Mouse (Mus musculus) heart, embryonic 12.5 days (tissue): Measurements from ENCODE around the gene Fgf13. TPM values are rescaled to one million over a fixed set of nuclear protein-coding genes. Genes with fewer than 3 reads are reported as not detected.
A peak's percentile ranks its signal among the peaks of the same experiment; 100 is the strongest.

Experiments used
- ATAC-seq: fragments of 200-750 bp; cut with Nextera tagmentation; 2 replicates; pipeline ENCODE4 v1.8.0; 2017; ENCODE audit warnings: moderate TSS enrichment, moderate library complexity; ENCODE audit not compliant: insufficient number of reproducible peaks, low FRiP score
- H3K27ac ChIP-seq: fragments of 300-500 bp; sonication (generic); 2 replicates; pipeline ENCODE4 v1.5.1; 2016; ENCODE audit warnings: mild to moderate bottlenecking, moderate library complexity; ENCODE audit not compliant: poor library complexity, severe bottlenecking
- H3K27me3 ChIP-seq: fragments of 300-500 bp; sonication (generic); replicated peaks from 2 replicates; pipeline ENCODE4 v1.6.1; 2016; ENCODE audit warnings: mild to moderate bottlenecking, moderate library complexity
- H3K36me3 ChIP-seq: fragments of 300-500 bp; sonication (generic); 2 replicates; pipeline ENCODE4 v1.6.1; 2016; ENCODE audit warnings: mild to moderate bottlenecking, moderate library complexity
- H3K4me1 ChIP-seq: fragments of 300-500 bp; sonication (generic); replicated peaks from 2 replicates; pipeline ENCODE4 v1.6.1; 2016; ENCODE audit warnings: mild to moderate bottlenecking
- H3K4me2 ChIP-seq: fragments of 300-500 bp; sonication (generic); 2 replicates; pipeline ENCODE4 v1.6.1; 2016; ENCODE audit warnings: mild to moderate bottlenecking, moderate library complexity
- H3K4me3 ChIP-seq: fragments of 300-500 bp; sonication (generic); 2 replicates; pipeline ENCODE4 v1.5.1; 2016; ENCODE audit warnings: mild to moderate bottlenecking
- H3K9ac ChIP-seq: fragments of 300-500 bp; sonication (generic); 2 replicates; pipeline ENCODE4 v1.6.1; 2016; ENCODE audit warnings: mild to moderate bottlenecking, moderate library complexity
- H3K9me3 ChIP-seq: fragments of 300-500 bp; sonication (generic); replicated peaks from 2 replicates; pipeline ENCODE4 v1.6.1; 2016; ENCODE audit warnings: mild to moderate bottlenecking, moderate library complexity
- WGBS: fragments of 180-500 bp; shearing (Covaris S2); methylation state at CpG from one replicate; pipeline ENCODE4 v1.1.7; 2016; 5-methylcytosine and 5-hydroxymethylcytosine counted together
- polyA plus RNA-seq: library from polyadenylated mRNA; unstranded; fragments of >200 nt; fragmentation: Nextera tagmentation; extraction: Ambion mirVana; gene quantifications from 2 replicates; pipeline ENCODE4 v1.2.1, GENCODE M21; 2016

Fgf13 gene
- polyA plus RNA-seq, 1 experiment from 2014 or later, result 66.3 TPM

- Histone ChIP-seq H3K9ac (no peak overlapping the region), H3K27me3 (no peaks in the 10 kb centered on the region), H3K4me2 (no peak overlapping the region), H3K27ac (peak overlapping the region; percentile 78), H3K9me3 (no peaks in the 10 kb centered on the region), H3K4me1 (no peaks in the 10 kb centered on the region), H3K36me3 (no peaks in the 10 kb centered on the region), H3K4me3 (no peak overlapping the region)
- WGBS, result 40% methylated on average over 4 of the region's 4 CpGs
- no peak for ATAC-seq
Measured at GRCm38 (mm10) chrX:59182323-59182722, 385.5 kb downstream of the Fgf13 start.

GRCm38 (mm10) chrX:59179627-59180026 is 388.2 kb downstream of the Fgf13 start:
- no peak for ATAC-seq
- Histone ChIP-seq H3K9ac (no peak overlapping the region), H3K4me3 (no peak overlapping the region), H3K27ac (peak overlapping the region; percentile 71), H3K9me3 (no peaks in the 10 kb centered on the region), H3K4me1 (no peaks in the 10 kb centered on the region), H3K36me3 (no peaks in the 10 kb centered on the region), H3K4me2 (peak overlapping the region; percentile 39), H3K27me3 (no peaks in the 10 kb centered on the region)
- WGBS, result 62% methylated on average over 4 of the region's 4 CpGs

GRCm38 (mm10) chrX:59179081-59179596 is 388.7 kb downstream of the Fgf13 start:
- H3K9me3 ChIP-seq, result no peaks in the 10 kb centered on the region
- H3K27ac ChIP-seq, result peak overlapping the region; percentile 71
- WGBS, result 26% methylated on average over 3 of the region's 3 CpGs
- no peaks in the 10 kb centered on the region for H3K27me3 ChIP-seq
- H3K4me2 ChIP-seq, result peak overlapping the region; percentile 39
- no peak overlapping the region for H3K4me3 ChIP-seq
- H3K36me3 ChIP-seq, result no peaks in the 10 kb centered on the region
- ATAC-seq, result no peak
- no peak overlapping the region for H3K9ac ChIP-seq
- no peaks in the 10 kb centered on the region for H3K4me1 ChIP-seq

DNA sequence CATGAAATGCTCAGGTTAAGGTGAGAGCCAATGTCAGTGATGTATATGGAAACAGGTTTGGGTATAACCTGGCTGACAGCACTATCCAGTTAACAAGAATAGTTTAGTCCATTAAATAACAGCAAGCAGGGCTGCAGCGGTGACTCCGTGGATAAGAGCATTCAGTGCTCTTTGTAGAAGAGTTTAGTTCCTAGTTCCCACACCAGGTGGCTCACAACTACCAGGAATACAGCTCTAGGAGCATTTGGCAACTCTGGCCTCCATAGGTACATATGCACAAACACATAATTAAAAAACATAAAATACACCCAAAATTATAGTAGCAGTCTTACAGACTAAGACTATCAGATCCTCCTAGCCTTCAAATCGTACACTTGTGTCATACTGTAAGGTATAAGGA is 390.2 kb downstream of the Fgf13 start:
- WGBS, result 58% methylated on average over 3 of the region's 3 CpGs
- Histone ChIP-seq H3K9me3 (no peaks in the 10 kb centered on the region), H3K36me3 (no peaks in the 10 kb centered on the region), H3K4me2 (no peak overlapping the region), H3K4me3 (no peak overlapping the region), H3K27me3 (no peaks in the 10 kb centered on the region), H3K9ac (no peak overlapping the region), H3K27ac (no peak overlapping the region), H3K4me1 (no peaks in the 10 kb centered on the region)
- no peak for ATAC-seq

DNA sequence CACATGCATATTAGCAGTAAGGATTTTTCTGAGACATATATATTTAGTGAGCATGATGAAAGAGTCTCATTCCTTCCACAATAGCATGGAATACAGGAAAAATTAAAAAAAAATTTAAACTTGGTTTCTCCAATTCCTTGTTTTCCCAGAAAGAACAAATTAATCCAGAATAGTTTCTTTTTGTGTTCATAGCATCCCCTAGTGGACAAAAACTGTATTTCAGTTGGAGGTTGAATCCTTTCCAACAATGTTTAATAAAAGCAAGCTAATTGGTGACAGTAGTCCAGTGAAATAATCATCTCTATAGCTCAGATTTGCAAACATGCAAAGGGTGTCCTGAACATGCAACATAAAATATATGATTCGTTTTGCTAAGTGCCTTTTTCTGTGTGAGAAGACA is 395.7 kb downstream of the Fgf13 start:
- Histone ChIP-seq H3K36me3 (no peaks in the 10 kb centered on the region), H3K27me3 (no peaks in the 10 kb centered on the region), H3K4me2 (no peak overlapping the region), H3K4me1 (no peaks in the 10 kb centered on the region), H3K4me3 (no peak overlapping the region), H3K9me3 (no peaks in the 10 kb centered on the region), H3K9ac (no peak overlapping the region), H3K27ac (no peak overlapping the region)
- no peak for ATAC-seq
- whole genome bisulfite sequencing, result 0% methylated on average over 1 of the region's 1 CpGs

DNA sequence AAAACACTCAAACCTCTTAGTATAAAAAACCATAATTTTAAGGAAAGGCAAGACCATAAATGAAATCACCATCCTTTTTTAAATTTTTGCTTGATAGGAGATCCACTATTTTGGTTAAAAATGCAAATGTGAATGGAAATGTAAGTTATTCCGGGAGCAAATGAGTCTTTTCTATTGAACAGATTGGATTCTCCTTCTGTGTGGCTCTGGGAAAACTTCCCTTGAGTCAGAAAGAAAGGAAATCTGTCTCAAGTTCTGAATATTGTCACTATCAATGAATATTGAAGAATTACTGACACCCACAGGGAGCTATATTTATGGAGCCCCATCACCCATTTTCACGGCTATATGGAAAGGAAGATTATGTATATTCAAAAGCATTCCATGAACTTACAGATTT is 401.1 kb downstream of the Fgf13 start:
- 85% methylated on average over 2 of the region's 2 CpGs for WGBS
- Histone ChIP-seq H3K4me1 (no peaks in the 10 kb centered on the region), H3K27ac (no peak overlapping the region), H3K4me3 (no peak overlapping the region), H3K27me3 (no peaks in the 10 kb centered on the region), H3K4me2 (no peak overlapping the region), H3K36me3 (no peaks in the 10 kb centered on the region), H3K9me3 (no peaks in the 10 kb centered on the region), H3K9ac (no peak overlapping the region)
- ATAC-seq, result no peak

- Histone ChIP-seq H3K9me3 (no peaks in the 10 kb centered on the region), H3K36me3 (no peaks in the 10 kb centered on the region), H3K27me3 (no peaks in the 10 kb centered on the region), H3K4me2 (no peak overlapping the region), H3K27ac (no peak overlapping the region), H3K4me3 (no peak overlapping the region), H3K4me1 (no peaks in the 10 kb centered on the region), H3K9ac (no peak overlapping the region)
- 68% methylated on average over 2 of the region's 2 CpGs for WGBS
- ATAC-seq, result no peak
Measured at GRCm38 (mm10) chrX:59141947-59142346, 425.9 kb downstream of the Fgf13 start.

GRCm38 (mm10) chrX:59134928-59135361 is 432.9 kb downstream of the Fgf13 start:
- H3K27me3 ChIP-seq, result no peaks in the 10 kb centered on the region; the same call in 1 of the 2 replicates
- ATAC-seq, result peak; percentile 71
- no peaks in the 10 kb centered on the region for H3K36me3 ChIP-seq
- peak overlapping the region; percentile 76 for H3K4me2 ChIP-seq
- 11% methylated on average over 8 of the region's 8 CpGs for WGBS
- H3K4me1 ChIP-seq, result no peaks in the 10 kb centered on the region
- peak overlapping the region; percentile 62; the same call in 1 of the 2 replicates for H3K27ac ChIP-seq
- H3K9me3 ChIP-seq, result no peaks in the 10 kb centered on the region
- peak overlapping the region; percentile 80; the same call in 1 of the 2 replicates for H3K9ac ChIP-seq
- peak overlapping the region; percentile 73 for H3K4me3 ChIP-seq

GRCm38 (mm10) chrX:59134166-59134861 is 433.6 kb downstream of the Fgf13 start:
- Histone ChIP-seq H3K36me3 (no peaks in the 10 kb centered on the region), H3K27me3 (no peaks in the 10 kb centered on the region; the same call in 1 of the 2 replicates), H3K4me1 (no peaks in the 10 kb centered on the region), H3K9ac (peak overlapping the region; percentile 80), H3K4me3 (peak overlapping the region; percentile 73), H3K9me3 (no peaks in the 10 kb centered on the region), H3K27ac (peak overlapping the region; percentile 62), H3K4me2 (peak overlapping the region; percentile 76)
- WGBS, result 13% methylated on average over 34 of the region's 75 CpGs
- ATAC-seq, result peak; percentile 82

DNA sequence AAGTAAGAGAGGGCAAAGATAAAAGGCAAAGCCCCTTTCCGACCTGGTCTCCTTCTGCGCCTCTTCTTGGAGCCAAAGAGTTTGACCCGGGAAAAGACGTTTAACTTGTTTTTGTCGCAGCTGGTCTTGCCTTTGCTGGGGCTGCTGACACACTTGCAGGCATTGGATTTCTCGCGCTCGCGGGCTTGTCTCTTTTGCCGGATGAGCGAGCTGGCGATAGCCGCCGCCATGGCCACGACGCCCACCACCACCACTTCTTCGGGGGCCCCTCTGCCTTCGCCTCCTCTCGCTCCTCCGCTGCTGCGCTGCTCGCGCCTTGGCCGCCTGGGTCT is 434.1 kb downstream of the Fgf13 start:
- 8% methylated on average over 24 of the region's 24 CpGs for WGBS
- peak overlapping the region; percentile 62; the same call in 1 of the 2 replicates for H3K27ac ChIP-seq
- ATAC-seq, result no peak

DNA sequence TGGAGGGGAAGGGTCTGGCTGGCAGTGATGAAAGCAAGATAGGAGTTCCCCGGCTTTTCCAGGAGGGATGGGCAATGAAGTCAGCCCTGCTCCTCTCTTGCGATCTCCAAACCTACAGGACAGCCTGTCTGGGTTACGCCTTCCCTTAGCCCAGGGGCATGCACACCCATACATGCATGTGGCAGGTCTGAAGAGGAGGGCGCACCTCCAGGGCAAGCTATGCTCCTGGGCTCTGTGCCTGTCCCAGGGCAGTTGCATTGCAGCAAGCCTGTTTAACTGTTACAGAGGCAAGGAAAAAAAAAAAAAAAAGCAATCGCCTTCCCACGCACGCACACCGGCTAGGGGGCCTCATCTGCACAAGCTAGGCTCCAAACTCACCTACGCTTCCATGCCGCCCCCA is 434.5 kb downstream of the Fgf13 start:
- 0 out of 2 replicates have a peak, but pooled peaks have one; percentile 45 for ATAC-seq
- H3K9ac ChIP-seq, result peak overlapping the region; percentile 80
- H3K4me3 ChIP-seq, result peak overlapping the region; percentile 73
- 18% methylated on average over 10 of the region's 10 CpGs for WGBS
- no peaks in the 10 kb centered on the region for H3K4me1 ChIP-seq
- peak overlapping the region; percentile 76 for H3K4me2 ChIP-seq
- H3K27me3 ChIP-seq, result no peaks in the 10 kb centered on the region; the same call in 1 of the 2 replicates
- H3K27ac ChIP-seq, result no peak overlapping the region
- H3K36me3 ChIP-seq, result no peaks in the 10 kb centered on the region
- no peaks in the 10 kb centered on the region for H3K9me3 ChIP-seq

More for the DNA sequence above, 434.1 kb downstream of the Fgf13 start:
- Histone ChIP-seq H3K9me3 (no peaks in the 10 kb centered on the region), H3K4me3 (peak overlapping the region; percentile 73), H3K9ac (peak overlapping the region; percentile 80), H3K4me1 (no peaks in the 10 kb centered on the region), H3K27me3 (no peaks in the 10 kb centered on the region; the same call in 1 of the 2 replicates), H3K4me2 (peak overlapping the region; percentile 76), H3K36me3 (no peaks in the 10 kb centered on the region)
